Mouse (Mus musculus) megakaryocyte, embryonic 14.5 days (primary cell): ENCODE data around the gene Scube1.

ENCODE experiments used
- FLI1 ChIP-seq: IDR thresholded peaks from 2 replicates; pipeline ENCODE4 v1.6.1; 2012; ENCODE audit warnings: low read length, inconsistent platforms, mixed read lengths
- GATA1 ChIP-seq: IDR thresholded peaks from 3 replicates; pipeline ENCODE4 v1.6.1; 2012; ENCODE audit warnings: mixed read lengths, low read length, inconsistent platforms, borderline replicate concordance

DNA sequence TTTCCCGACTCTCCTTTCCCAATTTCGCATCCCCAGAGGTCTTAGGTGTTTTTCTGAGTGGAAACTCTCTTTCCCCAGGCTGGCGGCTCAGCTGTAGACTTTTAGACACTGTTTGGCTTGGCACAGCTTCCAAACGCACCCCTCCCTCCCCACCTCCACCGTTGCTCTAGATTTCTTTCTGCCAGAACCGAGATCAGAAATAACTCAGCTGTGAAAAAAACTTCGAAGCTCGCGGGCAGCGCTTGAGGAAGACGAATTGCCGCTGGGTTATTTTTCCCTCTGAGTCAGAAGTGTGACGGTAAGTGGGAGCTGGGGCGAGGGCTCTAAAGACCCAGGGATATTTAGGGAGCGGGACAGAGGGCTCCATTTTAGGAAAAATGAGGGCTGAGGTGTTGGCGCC lies 21.5 kb upstream of the Scube1 start:
- no peak for TF ChIP-seq GATA1
- no peak for TF ChIP-seq FLI1
